Mouse (Mus musculus) C2C12 (cell line): ENCODE measurements around the gene Tbcel. TPM values are rescaled to one million over a fixed set of nuclear protein-coding genes. Genes with fewer than 3 reads are reported as not detected.

ENCODE experiments used
- H3K27me3 ChIP-seq: one replicate; pipeline ENCODE4 v1.6.1; 2011; ENCODE audit not compliant: control insufficient read depth, insufficient read depth, insufficient read length
- H3K36me3 ChIP-seq: one replicate; pipeline ENCODE4 v1.6.1; 2011; ENCODE audit not compliant: control insufficient read depth, insufficient read depth
- H3K4me3 ChIP-seq: one replicate; pipeline ENCODE4 v1.5.1; 2011; ENCODE audit warnings: mild to moderate bottlenecking, control low read depth; ENCODE audit not compliant: poor library complexity, insufficient read depth, severe bottlenecking
- H3K79me2 ChIP-seq: one replicate; pipeline ENCODE4 v1.6.1; 2011; ENCODE audit not compliant: control insufficient read depth, insufficient read depth
- H3K79me3 ChIP-seq: one replicate; pipeline ENCODE4 v1.6.1; 2011; ENCODE audit warnings: low read depth, control low read depth
- H3ac ChIP-seq: one replicate; pipeline ENCODE3; 2011; ENCODE audit warnings: low read depth; ENCODE audit not compliant: control insufficient read depth, insufficient read length
- CEBPB ChIP-seq: IDR thresholded peaks from one replicate; pipeline ENCODE4 v1.6.1; 2011; ENCODE audit warnings: low read depth, mild to moderate bottlenecking, control low read depth, moderate library complexity
- CTCF ChIP-seq: IDR thresholded peaks from one replicate; pipeline ENCODE4 v1.5.1; 2011; ENCODE audit not compliant: control insufficient read depth, insufficient read depth, insufficient read length
- FOSL1 ChIP-seq: IDR thresholded peaks from one replicate; pipeline ENCODE4 v1.8.0; 2011; ENCODE audit warnings: mild to moderate bottlenecking, low read length; ENCODE audit not compliant: poor library complexity, insufficient read depth, severe bottlenecking
- MAX ChIP-seq: IDR thresholded peaks from one replicate; pipeline ENCODE4 v1.6.1; 2011; ENCODE audit warnings: mild to moderate bottlenecking, control low read depth
- MYOD1 ChIP-seq: IDR thresholded peaks from one replicate; pipeline ENCODE4 v1.6.1; 2011; ENCODE audit warnings: low read depth; ENCODE audit not compliant: control insufficient read depth, insufficient read length
- MYOG ChIP-seq: IDR thresholded peaks from one replicate; pipeline ENCODE4 v1.6.1; 2011; ENCODE audit not compliant: control insufficient read depth, insufficient read length; ENCODE audit errors: extremely low read depth
- USF1 ChIP-seq: IDR thresholded peaks from one replicate; pipeline ENCODE4 v1.6.1; 2011; ENCODE audit warnings: low read depth, mild to moderate bottlenecking, control low read depth, moderate library complexity
- polyA plus RNA-seq: library from polyadenylated mRNA; unstranded; fragments of >200 nt; fragmentation: generic; extraction: Trizol; gene quantifications from one replicate; pipeline ENCODE4 v1.2.1, GENCODE M21; 2012; ENCODE audit warnings: missing spikeins

Gene Tbcel
- polyA plus RNA-seq, 1 experiment, result 5.3 TPM

DNA sequence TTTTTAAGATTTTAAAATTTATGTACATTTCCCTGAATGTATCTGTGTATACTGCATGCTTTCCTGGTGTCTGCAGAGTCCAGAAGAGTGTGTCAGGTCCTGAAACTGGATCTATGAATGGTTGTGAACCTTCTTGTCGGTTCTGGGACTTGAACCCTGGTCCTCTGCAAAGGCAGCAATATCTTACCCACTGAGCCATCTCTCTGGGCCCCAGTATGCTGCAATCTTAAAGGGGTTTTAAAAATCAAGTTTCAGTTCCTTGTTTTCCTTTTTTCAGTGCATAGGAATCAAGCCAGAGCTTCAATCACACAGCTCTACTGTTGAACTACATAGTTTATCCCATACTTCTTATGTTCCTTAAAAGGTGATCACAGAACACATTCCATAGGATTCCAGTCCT, 24.7 kb downstream of the Tbcel start:
- H3K79me3 ChIP-seq, result no peaks in the 10 kb centered on the region
- H3ac ChIP-seq, result no peak overlapping the region
- no peaks in the 10 kb centered on the region for H3K27me3 ChIP-seq
- H3K36me3 ChIP-seq, result no peaks in the 10 kb centered on the region
- TF ChIP-seq CTCF (no peak), MYOD1 (no peak), MAX (no peak), USF1 (no peak), CEBPB (no peak), FOSL1 (no peak), MYOG (no peak)
- H3K4me3 ChIP-seq, result no peak overlapping the region
- H3K79me2 ChIP-seq, result no peaks in the 10 kb centered on the region

DNA sequence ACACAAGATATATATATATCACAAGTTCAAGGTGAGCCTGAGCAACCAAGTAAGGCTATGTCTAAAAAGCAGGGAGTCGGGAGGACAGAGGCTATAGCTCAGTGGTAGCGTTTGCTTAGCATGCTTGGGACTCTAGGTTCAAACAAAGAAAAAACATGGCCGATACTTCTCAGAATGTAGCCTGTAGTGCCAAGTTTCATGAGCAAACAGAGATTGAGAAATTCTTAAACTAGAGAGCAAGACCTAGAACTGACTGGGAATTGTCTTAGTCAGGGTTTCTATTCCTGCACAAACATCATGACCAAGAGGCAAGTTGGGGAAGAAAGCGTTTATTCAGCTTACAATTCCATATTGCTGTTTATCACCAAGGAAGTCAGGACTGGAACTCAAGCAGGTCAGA, 31.4 kb downstream of the Tbcel start:
- Histone ChIP-seq H3ac (no peak overlapping the region), H3K36me3 (no peaks in the 10 kb centered on the region), H3K79me2 (peaks cover 8% of the 10 kb centered on the region), H3K4me3 (no peak overlapping the region), H3K79me3 (peaks cover 4% of the 10 kb centered on the region), H3K27me3 (no peaks in the 10 kb centered on the region)
- TF ChIP-seq MAX, result no peak
- TF ChIP-seq MYOD1, result no peak
- TF ChIP-seq MYOG, result no peak
- no peak for TF ChIP-seq USF1
- no peak for TF ChIP-seq FOSL1
- no peak for TF ChIP-seq CEBPB
- TF ChIP-seq CTCF, result no peak

DNA sequence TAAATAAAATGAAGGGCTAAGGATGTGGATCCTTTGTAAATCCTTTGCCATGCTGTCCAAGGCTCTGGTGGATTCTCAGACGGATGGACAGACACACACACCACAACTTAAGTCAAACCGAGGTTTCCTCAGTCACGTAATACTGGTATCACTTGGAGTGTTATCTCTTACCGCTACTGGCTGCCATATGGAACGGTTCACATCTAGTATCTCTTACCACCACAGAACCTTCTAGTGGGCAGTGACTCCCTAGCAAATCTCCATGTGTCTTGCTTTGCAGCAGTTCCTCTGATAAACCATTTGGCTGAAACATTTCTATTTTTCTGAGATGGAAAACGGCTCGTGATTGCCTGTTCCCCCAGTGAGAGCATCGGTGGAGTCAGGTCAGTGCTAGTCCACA, 33.4 kb downstream of the Tbcel start:
- Histone ChIP-seq H3K36me3 (peaks cover 3% of the 10 kb centered on the region), H3ac (no peak overlapping the region), H3K27me3 (no peaks in the 10 kb centered on the region), H3K79me3 (peaks cover 10% of the 10 kb centered on the region), H3K4me3 (no peak overlapping the region), H3K79me2 (peaks cover 27% of the 10 kb centered on the region)
- TF ChIP-seq MAX, result no peak

DNA sequence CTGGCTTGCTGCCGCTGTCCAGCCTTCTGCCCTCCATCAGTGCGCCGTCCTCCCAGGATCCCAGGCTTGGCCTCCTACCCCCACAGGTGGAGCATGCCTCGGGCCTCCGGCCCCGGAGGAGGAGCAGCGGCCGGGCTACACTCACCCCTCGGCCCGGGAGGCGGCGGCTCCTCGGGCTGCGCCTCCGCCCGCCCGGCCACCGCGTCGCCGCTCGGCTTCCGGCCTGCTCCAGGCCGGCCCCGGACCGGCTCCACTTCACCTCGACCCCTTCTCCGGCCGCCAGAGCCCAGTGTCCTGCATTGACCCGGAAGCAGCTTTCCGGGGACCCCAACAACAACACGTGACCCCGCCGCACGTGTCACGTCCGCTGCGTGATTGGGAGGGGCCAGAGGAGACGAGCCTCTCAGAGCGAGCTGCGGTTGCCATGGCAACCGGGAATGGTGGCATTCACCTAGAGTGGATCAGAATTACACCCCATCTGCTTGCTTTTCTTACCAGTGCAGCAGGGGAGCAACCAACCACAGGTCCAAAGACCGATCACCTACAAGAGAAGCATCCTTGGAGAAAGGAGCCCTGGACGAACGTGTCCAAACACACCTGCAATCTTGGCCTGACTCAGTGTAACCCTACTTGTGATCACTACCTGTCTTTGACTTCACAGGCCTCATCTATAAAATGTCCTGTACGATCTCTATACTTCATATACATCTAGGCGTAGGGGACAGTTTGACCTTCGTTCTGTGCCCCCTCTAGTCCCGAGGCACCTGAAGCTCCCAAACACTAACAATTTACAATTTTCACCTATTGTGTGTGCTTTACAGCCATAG, 35.5 kb downstream of the Tbcel start:
- peaks cover 41% of the 10 kb centered on the region for H3K79me2 ChIP-seq
- no peaks in the 10 kb centered on the region for H3K27me3 ChIP-seq
- H3ac ChIP-seq, result peak overlapping the region; percentile 70
- peaks cover 3% of the 10 kb centered on the region for H3K36me3 ChIP-seq
- H3K79me3 ChIP-seq, result peaks cover 10% of the 10 kb centered on the region
- H3K4me3 ChIP-seq, result peak overlapping the region; percentile 56
- TF ChIP-seq MAX (peak; percentile 73), USF1 (peak; percentile 92), MYOD1 (no peak), FOSL1 (no peak), MYOG (no peak), CEBPB (no peak), CTCF (no peak)

DNA sequence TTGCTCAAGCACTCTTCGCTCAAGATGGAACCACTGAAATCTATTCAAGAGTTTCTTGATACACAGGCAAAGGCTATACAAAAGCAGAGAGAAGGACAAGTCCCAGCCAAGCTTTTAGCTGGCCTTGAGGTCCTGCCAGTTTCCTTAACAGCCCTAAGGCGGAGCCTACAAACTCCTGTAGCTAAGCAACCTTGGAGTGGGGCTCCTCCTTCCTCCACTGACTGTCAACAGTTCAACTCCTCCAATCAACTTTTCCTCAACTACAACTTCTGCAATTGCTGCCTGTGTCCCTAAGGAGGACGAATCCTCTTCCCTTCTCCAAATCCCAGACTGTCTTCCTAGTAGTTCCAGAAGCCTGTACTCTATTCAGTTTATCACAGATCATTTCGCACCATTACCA, 36.4 kb downstream of the Tbcel start:
- TF ChIP-seq MYOG, result no peak
- no peak for TF ChIP-seq FOSL1
- TF ChIP-seq USF1, result no peak
- no peak for TF ChIP-seq CTCF
- TF ChIP-seq CEBPB, result no peak
- TF ChIP-seq MYOD1, result no peak
- no peak for TF ChIP-seq MAX

DNA sequence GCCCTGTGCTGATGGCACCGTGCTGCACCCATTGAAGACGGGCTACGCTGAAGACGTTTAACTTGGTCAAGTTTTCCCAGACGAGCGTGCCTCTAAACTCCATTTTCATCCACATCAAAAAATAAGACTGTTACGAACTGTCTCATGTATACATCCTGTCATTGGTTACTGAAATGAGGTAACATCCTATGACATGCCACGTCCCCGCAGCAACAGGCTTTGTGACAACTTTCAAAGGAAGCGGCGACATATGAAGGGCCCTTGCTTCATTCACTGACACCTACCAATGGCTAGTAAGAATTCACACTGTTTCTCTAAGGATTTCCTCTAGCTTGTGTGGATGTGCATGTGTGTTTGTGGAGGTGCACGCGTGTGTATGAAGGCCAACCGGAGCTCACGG, 38.3 kb downstream of the Tbcel start:
- Histone ChIP-seq H3ac (no peak overlapping the region), H3K36me3 (peaks cover 3% of the 10 kb centered on the region), H3K27me3 (no peaks in the 10 kb centered on the region), H3K4me3 (no peak overlapping the region), H3K79me2 (peaks cover 52% of the 10 kb centered on the region), H3K79me3 (peaks cover 13% of the 10 kb centered on the region)
- no peak for TF ChIP-seq MAX
- TF ChIP-seq USF1, result no peak
- TF ChIP-seq MYOD1, result no peak

More for the DNA sequence above, 36.4 kb downstream of the Tbcel start:
- Histone ChIP-seq H3K27me3 (no peaks in the 10 kb centered on the region), H3K36me3 (peaks cover 3% of the 10 kb centered on the region), H3K79me2 (peaks cover 43% of the 10 kb centered on the region), H3K79me3 (peaks cover 10% of the 10 kb centered on the region), H3ac (no peak overlapping the region), H3K4me3 (peak overlapping the region; percentile 56)
